Mouse (Mus musculus): ENCODE data around the gene Fbxl7. TPM values are rescaled to one million over a fixed set of nuclear protein-coding genes. Genes with fewer than 3 reads are reported as not detected.
A peak's percentile ranks its signal among the peaks of the same experiment; 100 is the strongest.

The Fbxl7 gene
- polyA plus RNA-seq, 1 experiment from 2014 or later = 20.3 TPM

- WGBS = 74% methylated on average over 10 of the region's 10 CpGs
- Histone ChIP-seq H3K9me3 (ENCODE audit: control insufficient read depth, low read length) (no peaks in the 10 kb centered on the region), H3K36me3 (ENCODE audit: control insufficient read depth, insufficient read depth, low read length) (no peaks in the 10 kb centered on the region), H3K27ac (replicated peaks; ENCODE audit: low read depth, low read length) (no peak overlapping the region), H3K4me3 (ENCODE audit: low read depth, low read length) (no peak overlapping the region), H3K9ac (ENCODE audit: low read length) (no peak overlapping the region), H3K4me1 (ENCODE audit: control insufficient read depth, insufficient read depth, low read length) (no peaks in the 10 kb centered on the region; the same call in 1 of the 2 replicates), H3K4me2 (ENCODE audit: low read depth, severe bottlenecking) (no peak overlapping the region), H3K27me3 (ENCODE audit: control insufficient read depth, insufficient read depth, low read length) (no peaks in the 10 kb centered on the region)
- DNase-seq (ENCODE audit: low spot score) = no peak
- no peak for ATAC-seq (ENCODE audit: insufficient number of reproducible peaks, low FRiP score, low TSS enrichment, low read depth)
These were observed 7.2 kb downstream of the Fbxl7 start for GRCm38 (mm10) chr15:26888170-26888569.

- 63% methylated on average over 2 of the region's 2 CpGs for WGBS
- H3K9me3 ChIP-seq (ENCODE audit: control insufficient read depth, low read length) = no peaks in the 10 kb centered on the region
- H3K36me3 ChIP-seq (ENCODE audit: control insufficient read depth, insufficient read depth, low read length) = no peaks in the 10 kb centered on the region
These were observed 9.4 kb downstream of the Fbxl7 start for GRCm38 (mm10) chr15:26885979-26886378.

GRCm38 (mm10) chr15:26880212-26880956, 15.0 kb downstream of the Fbxl7 start:
- no peak for ATAC-seq (ENCODE audit: insufficient number of reproducible peaks, low FRiP score, low TSS enrichment, low read depth)
- H3K27ac ChIP-seq (replicated peaks; ENCODE audit: low read depth, low read length) = no peak overlapping the region
- no peaks in the 10 kb centered on the region for H3K9me3 ChIP-seq (ENCODE audit: control insufficient read depth, low read length)
- H3K9ac ChIP-seq (ENCODE audit: low read length) = no peak overlapping the region
- DNase-seq (ENCODE audit: low spot score) = no peak
- no peaks in the 10 kb centered on the region for H3K4me1 ChIP-seq (ENCODE audit: control insufficient read depth, insufficient read depth, low read length)
- no peak overlapping the region for H3K4me2 ChIP-seq (ENCODE audit: low read depth, severe bottlenecking)
- no peak overlapping the region for H3K4me3 ChIP-seq (ENCODE audit: low read depth, low read length)
- no peaks in the 10 kb centered on the region for H3K36me3 ChIP-seq (ENCODE audit: control insufficient read depth, insufficient read depth, low read length)
- no peaks in the 10 kb centered on the region for H3K27me3 ChIP-seq (ENCODE audit: control insufficient read depth, insufficient read depth, low read length)
- 75% methylated on average over 8 of the region's 8 CpGs for WGBS

More at GRCm38 (mm10) chr15:26885979-26886378, 9.4 kb downstream of the Fbxl7 start:
- no peak for ATAC-seq (ENCODE audit: insufficient number of reproducible peaks, low FRiP score, low TSS enrichment, low read depth)
- Histone ChIP-seq H3K4me3 (ENCODE audit: low read depth, low read length) (no peak overlapping the region), H3K4me1 (ENCODE audit: control insufficient read depth, insufficient read depth, low read length) (no peaks in the 10 kb centered on the region; the same call in 1 of the 2 replicates), H3K4me2 (ENCODE audit: low read depth, severe bottlenecking) (no peak overlapping the region), H3K27ac (replicated peaks; ENCODE audit: low read depth, low read length) (no peak overlapping the region), H3K27me3 (ENCODE audit: control insufficient read depth, insufficient read depth, low read length) (no peaks in the 10 kb centered on the region), H3K9ac (ENCODE audit: low read length) (no peak overlapping the region)
- no peak for DNase-seq (ENCODE audit: low spot score)

GRCm38 (mm10) chr15:26875687-26876086, 19.7 kb downstream of the Fbxl7 start:
- Histone ChIP-seq H3K27me3 (ENCODE audit: control insufficient read depth, insufficient read depth, low read length) (no peaks in the 10 kb centered on the region), H3K36me3 (ENCODE audit: control insufficient read depth, insufficient read depth, low read length) (no peaks in the 10 kb centered on the region), H3K9me3 (ENCODE audit: control insufficient read depth, low read length) (no peaks in the 10 kb centered on the region), H3K9ac (ENCODE audit: low read length) (no peak overlapping the region), H3K4me1 (ENCODE audit: control insufficient read depth, insufficient read depth, low read length) (no peaks in the 10 kb centered on the region), H3K4me3 (ENCODE audit: low read depth, low read length) (no peak overlapping the region), H3K4me2 (ENCODE audit: low read depth, severe bottlenecking) (no peak overlapping the region), H3K27ac (replicated peaks; ENCODE audit: low read depth, low read length) (no peak overlapping the region)
- ATAC-seq (ENCODE audit: insufficient number of reproducible peaks, low FRiP score, low TSS enrichment, low read depth) (no peak), DNase-seq (ENCODE audit: low spot score) (peak; percentile 26)
- 60% methylated on average over 4 of the region's 4 CpGs for WGBS

- no peaks in the 10 kb centered on the region for H3K4me1 ChIP-seq (ENCODE audit: control insufficient read depth, insufficient read depth, low read length)
- no peak for DNase-seq (ENCODE audit: low spot score)
- H3K4me2 ChIP-seq (ENCODE audit: low read depth, severe bottlenecking) = no peak overlapping the region
- H3K36me3 ChIP-seq (ENCODE audit: control insufficient read depth, insufficient read depth, low read length) = no peaks in the 10 kb centered on the region
- no peak for ATAC-seq (ENCODE audit: insufficient number of reproducible peaks, low FRiP score, low TSS enrichment, low read depth)
- H3K9ac ChIP-seq (ENCODE audit: low read length) = no peak overlapping the region
- H3K9me3 ChIP-seq (ENCODE audit: control insufficient read depth, low read length) = no peaks in the 10 kb centered on the region
- no peaks in the 10 kb centered on the region for H3K27me3 ChIP-seq (ENCODE audit: control insufficient read depth, insufficient read depth, low read length)
- H3K27ac ChIP-seq (replicated peaks; ENCODE audit: low read depth, low read length) = no peak overlapping the region
- WGBS = 86% methylated on average over 1 of the region's 1 CpGs
- no peak overlapping the region for H3K4me3 ChIP-seq (ENCODE audit: low read depth, low read length)
These were observed 23.1 kb downstream of the Fbxl7 start for GRCm38 (mm10) chr15:26872234-26872633.

- H3K4me2 ChIP-seq (ENCODE audit: low read depth, severe bottlenecking) = no peak overlapping the region
- no peaks in the 10 kb centered on the region for H3K9me3 ChIP-seq (ENCODE audit: control insufficient read depth, low read length)
- WGBS = 87% methylated on average over 3 of the region's 3 CpGs
- DNase-seq (ENCODE audit: low spot score) (no peak), ATAC-seq (ENCODE audit: insufficient number of reproducible peaks, low FRiP score, low TSS enrichment, low read depth) (no peak)
- no peak overlapping the region for H3K9ac ChIP-seq (ENCODE audit: low read length)
- H3K36me3 ChIP-seq (ENCODE audit: control insufficient read depth, insufficient read depth, low read length) = no peaks in the 10 kb centered on the region
- no peak overlapping the region for H3K27ac ChIP-seq (replicated peaks; ENCODE audit: low read depth, low read length)
- H3K4me3 ChIP-seq (ENCODE audit: low read depth, low read length) = no peak overlapping the region
- H3K27me3 ChIP-seq (ENCODE audit: control insufficient read depth, insufficient read depth, low read length) = no peaks in the 10 kb centered on the region
- H3K4me1 ChIP-seq (ENCODE audit: control insufficient read depth, insufficient read depth, low read length) = no peaks in the 10 kb centered on the region
These were observed 26.2 kb downstream of the Fbxl7 start for GRCm38 (mm10) chr15:26869197-26869596.

GRCm38 (mm10) chr15:26867521-26867920, 27.9 kb downstream of the Fbxl7 start:
- H3K27ac ChIP-seq (replicated peaks; ENCODE audit: low read depth, low read length) = no peak overlapping the region
- no peaks in the 10 kb centered on the region for H3K27me3 ChIP-seq (ENCODE audit: control insufficient read depth, insufficient read depth, low read length)
- WGBS = 86% methylated on average over 5 of the region's 5 CpGs
- no peaks in the 10 kb centered on the region for H3K9me3 ChIP-seq (ENCODE audit: control insufficient read depth, low read length)
- H3K36me3 ChIP-seq (ENCODE audit: control insufficient read depth, insufficient read depth, low read length) = no peaks in the 10 kb centered on the region
- H3K4me1 ChIP-seq (ENCODE audit: control insufficient read depth, insufficient read depth, low read length) = no peaks in the 10 kb centered on the region
- H3K9ac ChIP-seq (ENCODE audit: low read length) = no peak overlapping the region
- ATAC-seq (ENCODE audit: insufficient number of reproducible peaks, low FRiP score, low TSS enrichment, low read depth) (no peak), DNase-seq (ENCODE audit: low spot score) (no peak)
- no peak overlapping the region for H3K4me3 ChIP-seq (ENCODE audit: low read depth, low read length)
- no peak overlapping the region for H3K4me2 ChIP-seq (ENCODE audit: low read depth, severe bottlenecking)

GRCm38 (mm10) chr15:26862173-26862572, 33.2 kb downstream of the Fbxl7 start:
- WGBS = 87% methylated on average over 2 of the region's 2 CpGs

GRCm38 (mm10) chr15:26849626-26850025, 45.8 kb downstream of the Fbxl7 start:
- 75% methylated on average over 1 of the region's 1 CpGs for WGBS
- Histone ChIP-seq H3K4me2 (ENCODE audit: low read depth, severe bottlenecking) (no peak overlapping the region), H3K4me3 (ENCODE audit: low read depth, low read length) (no peak overlapping the region), H3K27ac (replicated peaks; ENCODE audit: low read depth, low read length) (no peak overlapping the region), H3K4me1 (ENCODE audit: control insufficient read depth, insufficient read depth, low read length) (no peaks in the 10 kb centered on the region), H3K27me3 (ENCODE audit: control insufficient read depth, insufficient read depth, low read length) (no peaks in the 10 kb centered on the region), H3K36me3 (ENCODE audit: control insufficient read depth, insufficient read depth, low read length) (no peaks in the 10 kb centered on the region), H3K9ac (ENCODE audit: low read length) (no peak overlapping the region), H3K9me3 (ENCODE audit: control insufficient read depth, low read length) (no peaks in the 10 kb centered on the region; the same call in 1 of the 2 replicates)
- ATAC-seq (ENCODE audit: insufficient number of reproducible peaks, low FRiP score, low TSS enrichment, low read depth) = no peak
- DNase-seq (ENCODE audit: low spot score) = no peak

More at GRCm38 (mm10) chr15:26862173-26862572, 33.2 kb downstream of the Fbxl7 start:
- ATAC-seq (ENCODE audit: insufficient number of reproducible peaks, low FRiP score, low TSS enrichment, low read depth) (no peak), DNase-seq (ENCODE audit: low spot score) (no peak)
- Histone ChIP-seq H3K9ac (ENCODE audit: low read length) (no peak overlapping the region), H3K27ac (replicated peaks; ENCODE audit: low read depth, low read length) (no peak overlapping the region), H3K4me3 (ENCODE audit: low read depth, low read length) (no peak overlapping the region), H3K4me2 (ENCODE audit: low read depth, severe bottlenecking) (no peak overlapping the region), H3K36me3 (ENCODE audit: control insufficient read depth, insufficient read depth, low read length) (no peaks in the 10 kb centered on the region), H3K27me3 (ENCODE audit: control insufficient read depth, insufficient read depth, low read length) (no peaks in the 10 kb centered on the region), H3K4me1 (ENCODE audit: control insufficient read depth, insufficient read depth, low read length) (no peaks in the 10 kb centered on the region), H3K9me3 (ENCODE audit: control insufficient read depth, low read length) (no peaks in the 10 kb centered on the region)
